Mouse (Mus musculus): ENCODE results near the gene Ino80e.

DNA sequence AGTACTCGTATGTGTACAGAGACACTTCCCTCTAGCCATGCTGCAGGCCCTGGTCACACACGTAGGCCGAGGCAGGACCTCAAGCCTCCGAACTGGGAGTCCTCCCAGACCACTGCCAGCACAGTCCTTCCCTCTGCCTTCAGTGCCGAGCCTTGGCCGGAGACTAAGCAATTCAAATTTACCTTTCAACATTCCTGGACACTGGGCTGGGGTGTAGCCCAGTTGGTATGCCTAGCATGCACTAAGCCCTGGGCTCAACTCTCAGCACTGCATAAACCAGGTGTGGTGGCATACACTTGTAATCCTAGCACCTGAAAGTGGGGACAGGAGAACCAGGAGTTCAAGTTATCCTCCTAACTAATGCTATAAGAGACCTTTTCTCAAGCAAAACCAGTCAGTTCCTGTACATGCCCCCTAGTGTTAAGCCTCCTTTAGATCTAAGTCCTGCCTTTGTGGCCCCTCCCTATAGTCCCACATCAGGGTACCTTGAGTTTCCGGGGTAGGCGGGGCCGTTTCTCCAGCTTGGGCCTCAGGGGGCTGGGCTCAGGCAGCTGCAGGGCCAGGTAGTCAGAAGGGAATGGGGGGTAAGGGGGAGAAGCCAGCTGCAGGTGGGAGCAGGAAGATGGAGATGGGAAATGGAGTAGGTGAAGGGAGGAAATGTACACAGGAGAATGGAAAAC is 5.3 kb downstream of the Ino80e start:
- TF ChIP-seq CTCF (IDR thresholded peaks at IDR 0.05; ENCODE audit: low read depth), result no peak
- TF ChIP-seq EP300 (IDR thresholded peaks at IDR 0.05; ENCODE audit: low read depth), result no peak

Data from liver, embryonic 14.5 days (tissue).